ENCODE assay signal across 9 mouse cellular contexts in genomic region chr9:44500638-44501175, GRCm38 (mm10). TPM values are rescaled to one million over a fixed set of nuclear protein-coding genes. Genes with fewer than 3 reads are reported as not detected.
A peak's percentile ranks its signal among the peaks of the same experiment; 100 is the strongest.
DNase-seq lines count a peak whose midpoint lies in the region; ATAC-seq and TF ChIP-seq lines count a peak whose summit lies in the region.
"Had no signal": no experiment of that assay in that cellular context is flagged by ENCODE, and none has a peak within 500 bp of the region (broad histone marks: within the 10 kb centered on the region; RNA-seq: fewer than 3 reads in every experiment).

No protein-coding gene starts in this region.

- H3K9me3 ChIP-seq in heart, embryonic 12.5 days (replicated peaks), result no peaks in the 10 kb centered on the region
- no peaks in the 10 kb centered on the region for H3K9me3 ChIP-seq in stomach, postnatal 0 days (ENCODE audit: control insufficient read depth, low read length)
- H3K9me3 ChIP-seq: megakaryocyte, embryonic 14.5 days had no signal

- H3K27me3 ChIP-seq in heart, embryonic 12.5 days (replicated peaks), result no peaks in the 10 kb centered on the region
- no peaks in the 10 kb centered on the region for H3K27me3 ChIP-seq in stomach, postnatal 0 days (ENCODE audit: control insufficient read depth, insufficient read depth, low read length)

- TF ChIP-seq EP300 in stomach, postnatal 0 days (optimal IDR thresholded peaks at IDR 0.05), result no peak

- H3K4me1 ChIP-seq in heart, embryonic 12.5 days (replicated peaks), result peaks cover 75% of the 10 kb centered on the region
- H3K4me1 ChIP-seq in stomach, postnatal 0 days (replicated peaks; ENCODE audit: control insufficient read depth, insufficient read depth), result peaks cover 25% of the 10 kb centered on the region

- DNase-seq in ovary, postnatal 36 days (ENCODE audit: low spot score), result peak; percentile 15
- DNase-seq in ovary, postnatal 10 days (ENCODE audit: low spot score), result no peak
- DNase-seq in kidney, postnatal 4 days, result peak; percentile 14 to 25
- peak; percentile 15 for DNase-seq in stomach, postnatal 0 days (ENCODE audit: low spot score)
- no peak for DNase-seq in adrenal gland, postnatal 10 days
- no peak for DNase-seq in layer of hippocampus, adult 9-10 months (ENCODE audit: low spot score)
- no peak for DNase-seq in layer of hippocampus, adult 18-20 months (ENCODE audit: low spot score in 2 of 2)

- WGBS in heart, embryonic 12.5 days, result 52% methylated on average over 8 of the region's 8 CpGs
- 46% methylated on average over 8 of the region's 8 CpGs for WGBS in stomach, postnatal 0 days

- H3K9ac ChIP-seq in heart, embryonic 12.5 days, result peak overlapping the region; percentile 49; the same call in 1 of the 2 replicates
- H3K9ac ChIP-seq in stomach, postnatal 0 days (ENCODE audit: low read length), result peak overlapping the region; percentile 18; the same call in 1 of the 2 replicates

- H3K36me3 ChIP-seq in heart, embryonic 12.5 days, result peaks cover 40% of the 10 kb centered on the region
- peaks cover 10% of the 10 kb centered on the region for H3K36me3 ChIP-seq in stomach, postnatal 0 days (ENCODE audit: control insufficient read depth, insufficient read depth, low read length)

- TF ChIP-seq CTCF in stomach, postnatal 0 days (IDR thresholded peaks at IDR 0.05; ENCODE audit: low read depth), result no peak

- peak overlapping the region; percentile 92 for H3K4me2 ChIP-seq in heart, embryonic 12.5 days
- 0 out of 2 replicates have a peak overlapping the region, but pooled peaks have one; percentile 69 for H3K4me2 ChIP-seq in stomach, postnatal 0 days (replicated peaks; ENCODE audit: low read depth)

- H3K4me3 ChIP-seq in heart, embryonic 12.5 days, result no peak overlapping the region
- peak overlapping the region; percentile 40; the same call in 1 of the 2 replicates for H3K4me3 ChIP-seq in stomach, postnatal 0 days (ENCODE audit: low read depth, low read length)
- H3K4me3 ChIP-seq: megakaryocyte, embryonic 14.5 days had no signal

- ATAC-seq in heart, embryonic 12.5 days (ENCODE audit: insufficient number of reproducible peaks, low FRiP score), result no peak
- no peak for ATAC-seq in stomach, postnatal 0 days (ENCODE audit: low FRiP score, low TSS enrichment)

- peak overlapping the region; percentile 99 for H3K27ac ChIP-seq in heart, embryonic 12.5 days (ENCODE audit: poor library complexity, severe bottlenecking)
- peak overlapping the region; percentile 95; the same call in 1 of the 2 replicates for H3K27ac ChIP-seq in stomach, postnatal 0 days (replicated peaks)

RNA-seq across cellular contexts. Expression of gene Bcl9l, which starts 18.1 kb away (rescaled TPM):
- 11.3 and 12.3 TPM in 2 replicates for polyA plus RNA-seq in heart, embryonic 12.5 days (2016; fragmentation: Nextera tagmentation; extraction: Ambion mirVana)
- 5.2 and 6.1 TPM in 2 replicates for polyA plus RNA-seq in stomach, postnatal 0 days (2015; fragmentation: Nextera tagmentation; extraction: Ambion mirVana)
- total RNA-seq in adrenal gland, postnatal 10 days (2021), result 10 to 100 TPM; 64.6 to 72.6 TPM
- total RNA-seq in layer of hippocampus, adult 18-20 months (2021), result 10 to 100 TPM; 64.0 to 72.3 TPM

RNA-seq across cellular contexts. Expression of gene Upk2, which starts 45.9 kb away (rescaled TPM):
- polyA plus RNA-seq in heart, embryonic 12.5 days (2016; fragmentation: Nextera tagmentation; extraction: Ambion mirVana), result 0.42 TPM in 1 of 2 replicates, not detected in the other
- polyA plus RNA-seq in stomach, postnatal 0 days (2015; fragmentation: Nextera tagmentation; extraction: Ambion mirVana), result 5.4 and 7.0 TPM in 2 replicates
- not detected for total RNA-seq in adrenal gland, postnatal 10 days (2021)
- not detected for total RNA-seq in layer of hippocampus, adult 18-20 months (2021)

RNA-seq across cellular contexts. Expression of gene Foxr1, which starts 59.8 kb away (rescaled TPM):
- not detected in 2 replicates for polyA plus RNA-seq in heart, embryonic 12.5 days (2016; fragmentation: Nextera tagmentation; extraction: Ambion mirVana)
- polyA plus RNA-seq in stomach, postnatal 0 days (2015; fragmentation: Nextera tagmentation; extraction: Ambion mirVana), result 0.05 TPM in 1 of 2 replicates, not detected in the other
- total RNA-seq in adrenal gland, postnatal 10 days (2021), result not detected
- total RNA-seq in layer of hippocampus, adult 18-20 months (2021), result not detected

Comparison
In these comparisons a context has a peak if more than half of its experiments do, and no peak if none do; other contexts are left out.
1. DNase-seq: peak in ovary, postnatal 36 days (single experiment), kidney, postnatal 4 days (2 of 2) and stomach, postnatal 0 days (single experiment); none in ovary, postnatal 10 days (single experiment), adrenal gland, postnatal 10 days (single experiment), layer of hippocampus, adult 9-10 months (single experiment) and layer of hippocampus, adult 18-20 months (0 of 2).